Mouse (Mus musculus) gonadal fat pad, adult 2 months (tissue): Measurements from ENCODE around the gene Abi3. TPM values are rescaled to one million over a fixed set of nuclear protein-coding genes. Genes with fewer than 3 reads are reported as not detected.

Experiments
- DNase-seq: peaks from one replicate; pipeline ENCODE4 v3.0.0-alpha.2; 2012; ENCODE audit warnings: low read depth
- polyA plus RNA-seq: library from polyadenylated mRNA; depleted of rRNA; stranded (reverse); fragments of >200 nt; gene quantifications from 2 replicates; pipeline ENCODE4 v1.2.3, GENCODE M21; 2012

Abi3 gene
- polyA plus RNA-seq, 1 experiment: 17.7 TPM

DNA sequence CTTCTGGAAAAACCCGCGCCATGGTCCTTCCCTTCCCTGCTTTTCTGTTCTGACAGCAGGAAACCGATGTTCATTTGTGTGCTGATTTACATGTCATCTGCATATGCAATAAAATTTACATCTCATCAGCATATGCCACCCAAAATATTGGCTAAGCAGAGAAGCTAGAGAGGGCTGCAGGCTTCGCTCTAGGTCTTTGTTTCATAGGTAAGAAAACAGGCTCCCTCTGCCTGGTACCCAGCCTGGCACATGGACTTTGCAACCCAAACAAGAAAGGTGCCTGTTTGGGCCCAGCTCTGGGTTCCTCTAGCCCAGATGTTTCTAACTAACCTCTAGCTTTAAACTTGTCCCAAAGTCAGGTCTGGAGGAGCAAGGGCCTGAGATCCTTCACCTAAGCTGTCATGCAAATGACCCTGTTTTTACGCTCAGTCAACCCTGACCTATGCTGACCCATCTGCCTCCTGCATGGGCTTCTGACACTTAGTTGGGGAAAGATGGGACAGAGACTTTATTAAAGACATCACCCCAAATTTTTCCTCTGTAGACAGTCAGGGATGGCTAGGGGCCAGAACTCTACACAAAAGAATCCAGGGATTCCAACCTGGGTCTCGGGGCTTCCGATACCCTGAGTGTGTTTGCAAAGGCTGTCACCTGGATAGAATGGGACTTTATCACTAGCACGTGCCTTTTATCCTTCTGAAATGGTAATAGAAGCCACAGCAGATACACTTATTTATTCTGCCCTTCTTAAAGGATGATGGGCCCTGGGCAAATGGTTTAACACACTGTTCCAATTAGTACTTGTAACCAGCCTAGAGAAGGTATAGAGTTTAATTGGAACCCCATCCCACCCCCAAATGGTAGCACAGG is 3.0 kb downstream of the Abi3 start:
- DNase-seq: no peak

DNA sequence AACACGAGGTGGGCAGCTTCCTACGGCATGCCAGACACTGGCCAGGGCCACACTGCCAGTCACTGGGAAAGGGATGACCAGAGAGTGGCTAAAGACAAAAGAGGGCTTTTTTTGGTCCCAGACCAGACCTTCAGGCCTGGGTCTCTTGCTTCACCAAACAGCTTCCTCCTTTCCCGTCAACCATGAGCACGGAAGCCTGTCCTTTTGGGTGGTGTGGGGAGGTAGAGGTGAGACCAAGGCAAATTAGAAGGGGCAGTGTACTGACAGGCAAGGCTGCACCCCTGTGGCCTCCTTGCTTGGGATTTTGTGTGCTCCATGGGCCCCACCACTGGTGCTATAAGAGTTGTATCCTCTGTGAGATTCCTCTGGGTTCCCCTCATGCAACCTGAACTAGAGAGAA is 3.7 kb downstream of the Abi3 start:
- DNase-seq: no peak

DNA sequence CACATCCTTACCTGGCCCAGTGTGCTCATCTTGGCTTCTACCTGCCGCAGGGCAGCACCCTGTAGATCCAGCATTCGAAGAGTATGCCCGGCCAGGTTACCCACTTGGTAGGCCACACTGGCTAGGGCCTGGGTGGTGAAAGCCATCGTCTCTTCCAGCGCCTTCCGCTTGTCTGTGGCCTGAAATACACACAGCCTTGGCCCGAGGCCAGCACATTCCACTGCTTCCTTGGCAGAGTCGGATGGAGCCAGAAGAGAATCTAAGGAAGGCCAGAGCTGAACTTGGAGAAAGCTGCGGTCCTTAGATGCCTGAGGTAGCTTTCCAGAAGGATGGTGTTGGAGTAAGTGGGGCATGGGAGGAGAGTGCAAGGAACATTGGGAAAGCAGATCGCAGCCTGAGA is 5.2 kb downstream of the Abi3 start, which contains the start of gene Gngt2:
TSS of gene Gngt2 (plus strand) at position 158 of the 400 bp plus-strand sequence.
- DNase-seq: no peak

DNA sequence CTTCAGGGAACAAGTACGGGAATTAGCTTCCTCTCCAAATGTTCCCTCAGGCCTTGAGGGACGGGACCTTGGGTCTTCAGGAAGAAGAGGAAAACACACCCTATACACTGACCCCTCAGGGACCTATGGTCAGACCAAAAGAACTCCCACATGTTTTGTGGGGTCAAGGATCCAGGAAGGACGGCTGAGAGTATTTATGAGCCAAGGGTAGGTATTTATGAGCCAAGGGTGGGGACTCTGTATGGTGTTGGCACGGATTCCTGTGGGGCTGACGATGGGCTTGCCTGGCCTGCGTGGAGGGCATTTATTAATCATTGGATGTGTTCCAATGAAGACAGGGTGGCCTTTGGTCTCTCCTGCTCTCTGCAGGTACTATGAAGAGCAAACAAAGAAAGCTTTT is 5.8 kb downstream of the Abi3 start:
- DNase-seq: no peak

DNA sequence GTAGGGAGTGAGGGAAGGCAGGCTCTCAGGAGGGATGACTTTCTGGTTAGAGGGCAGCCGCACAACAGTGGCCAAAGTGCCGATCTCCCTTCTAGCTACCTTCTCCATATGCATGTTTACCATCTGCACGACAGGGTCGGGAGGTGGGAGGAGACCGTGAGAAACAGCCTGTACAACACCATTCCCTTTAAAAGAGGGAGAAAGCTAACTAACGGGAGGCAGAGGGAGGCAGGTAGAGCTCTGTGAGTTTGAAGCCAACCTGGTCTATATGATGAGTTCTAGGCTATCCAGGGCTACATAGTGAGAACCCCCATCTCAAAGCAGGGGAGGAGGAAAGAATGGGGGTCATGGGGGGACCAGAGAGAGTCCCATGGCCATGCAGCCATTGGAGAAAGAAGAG is 6.4 kb downstream of the Abi3 start:
- DNase-seq: no peak

DNA sequence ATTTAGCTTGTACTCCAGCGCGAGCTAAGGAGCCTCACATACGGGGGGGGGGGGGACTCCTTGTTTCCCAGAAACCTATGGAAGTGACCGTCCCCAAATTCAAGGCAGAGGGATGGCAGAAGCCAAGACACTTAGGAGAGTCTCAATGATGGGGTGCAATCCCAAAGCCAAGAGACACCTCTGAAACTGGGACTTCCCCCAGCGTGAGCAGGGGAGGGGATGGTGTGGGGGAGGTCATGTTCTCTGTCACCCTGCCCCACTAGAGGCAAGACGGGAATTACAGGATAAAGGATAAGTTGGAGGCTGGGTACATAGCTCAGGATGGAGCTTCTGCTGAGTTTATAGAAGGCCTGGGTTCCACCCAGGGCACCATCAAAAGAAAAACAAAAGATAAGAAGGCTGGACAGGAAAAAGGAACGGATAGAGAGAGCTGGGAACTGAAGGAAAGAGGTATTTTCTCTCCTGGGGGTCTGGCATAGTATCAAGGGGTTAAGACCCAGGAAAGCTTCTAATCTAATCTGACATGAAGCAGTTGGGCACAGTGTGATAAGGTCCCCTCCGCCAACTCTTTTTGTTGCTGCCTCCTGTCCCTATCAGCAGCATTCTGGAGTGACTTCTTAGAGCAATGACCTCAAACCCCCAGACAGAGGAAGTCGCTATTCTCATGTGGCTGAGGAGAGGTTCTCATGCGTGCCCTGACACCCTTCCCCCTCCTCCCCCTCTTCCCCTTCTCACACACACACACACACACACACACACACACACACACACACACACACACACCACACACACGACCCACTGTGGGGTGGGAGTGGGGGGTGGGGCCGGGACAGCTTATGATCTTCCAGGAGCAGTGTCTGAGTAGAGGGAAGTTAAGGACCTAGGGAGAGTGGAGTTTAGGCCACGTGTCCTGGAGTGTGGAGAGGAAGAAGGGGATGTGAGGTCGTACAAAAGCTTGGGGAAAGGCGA is 7.2 kb downstream of the Abi3 start:
- no peak for DNase-seq

DNA sequence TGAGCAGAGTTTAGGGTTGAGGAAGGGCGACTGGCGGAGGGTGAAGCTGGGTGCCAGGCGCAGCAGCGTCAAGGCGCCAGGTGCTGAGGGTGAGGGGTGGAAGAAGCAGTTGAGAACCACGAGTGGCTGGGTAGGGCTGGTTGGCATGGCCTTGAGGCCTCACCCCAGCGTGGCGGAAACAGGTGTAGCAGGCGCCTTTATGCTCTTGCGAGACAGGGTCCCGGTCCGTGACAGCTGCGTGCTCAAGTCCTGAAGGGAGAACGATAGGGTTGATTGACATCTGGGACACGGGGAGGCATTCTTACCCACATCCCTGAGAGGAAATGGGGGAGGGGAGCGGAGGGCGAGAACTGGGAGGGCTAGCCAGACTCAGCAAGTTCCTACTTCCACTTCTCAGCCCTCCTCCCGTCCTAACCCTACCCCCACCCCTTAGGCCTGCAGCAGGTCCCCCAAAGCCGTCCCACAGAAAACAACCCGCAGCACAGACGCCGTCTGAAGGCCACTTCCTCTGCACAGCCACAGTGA is 8.1 kb downstream of the Abi3 start:
- no peak for DNase-seq

DNA sequence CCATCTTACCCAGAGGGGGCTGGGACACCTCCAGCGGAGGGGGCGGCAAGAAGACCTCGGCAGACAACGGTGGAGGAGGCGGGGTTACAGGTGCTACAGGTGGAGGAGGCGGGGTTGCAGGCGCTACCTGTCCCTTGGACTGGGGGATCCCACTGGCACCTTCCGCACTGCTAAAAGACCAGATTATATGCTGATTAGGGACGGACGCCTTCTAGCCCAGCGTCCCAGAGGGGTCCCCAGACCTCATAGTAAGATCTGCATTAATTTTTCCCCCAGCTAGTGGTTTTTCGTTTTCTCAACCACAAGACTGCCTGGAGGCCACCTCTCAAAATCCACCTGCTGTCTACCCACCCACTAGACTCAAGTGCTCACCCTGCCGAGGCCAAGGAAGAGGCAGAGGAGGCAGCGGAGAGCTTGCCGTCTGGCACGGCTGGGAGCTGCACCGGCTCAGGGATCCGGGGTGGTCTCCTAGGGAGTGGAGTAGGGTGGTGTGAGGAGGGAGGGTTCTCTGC is 8.6 kb downstream of the Abi3 start:
- DNase-seq: no peak

DNA sequence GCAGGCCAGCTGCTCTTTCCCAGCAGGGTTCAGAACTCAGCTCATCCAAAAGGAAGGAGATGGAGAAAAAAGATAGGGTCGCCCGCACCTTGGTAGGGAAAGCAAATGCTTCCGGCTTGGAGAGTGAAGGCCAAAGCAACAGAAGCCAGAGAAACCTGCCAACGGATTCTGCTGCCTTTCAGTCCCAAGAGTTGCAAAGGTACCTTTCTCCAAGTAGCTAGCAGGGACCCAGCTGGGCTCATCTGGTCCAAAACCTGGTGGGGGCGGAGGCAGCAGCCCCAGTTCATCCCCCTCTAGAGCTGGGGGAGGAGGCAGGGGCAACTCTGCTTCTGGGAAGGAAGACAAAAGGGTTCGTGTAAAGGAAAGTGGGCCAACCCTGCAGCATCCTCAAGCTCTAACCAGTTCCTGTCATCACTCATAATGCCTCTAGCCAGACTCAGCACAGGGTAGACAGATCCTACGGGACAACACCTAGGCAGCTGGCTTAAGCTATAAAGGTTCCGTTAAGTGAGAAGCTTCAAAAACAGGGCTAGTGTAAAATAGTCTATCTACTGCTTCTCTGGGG is 9.2 kb downstream of the Abi3 start:
- no peak for DNase-seq

DNA sequence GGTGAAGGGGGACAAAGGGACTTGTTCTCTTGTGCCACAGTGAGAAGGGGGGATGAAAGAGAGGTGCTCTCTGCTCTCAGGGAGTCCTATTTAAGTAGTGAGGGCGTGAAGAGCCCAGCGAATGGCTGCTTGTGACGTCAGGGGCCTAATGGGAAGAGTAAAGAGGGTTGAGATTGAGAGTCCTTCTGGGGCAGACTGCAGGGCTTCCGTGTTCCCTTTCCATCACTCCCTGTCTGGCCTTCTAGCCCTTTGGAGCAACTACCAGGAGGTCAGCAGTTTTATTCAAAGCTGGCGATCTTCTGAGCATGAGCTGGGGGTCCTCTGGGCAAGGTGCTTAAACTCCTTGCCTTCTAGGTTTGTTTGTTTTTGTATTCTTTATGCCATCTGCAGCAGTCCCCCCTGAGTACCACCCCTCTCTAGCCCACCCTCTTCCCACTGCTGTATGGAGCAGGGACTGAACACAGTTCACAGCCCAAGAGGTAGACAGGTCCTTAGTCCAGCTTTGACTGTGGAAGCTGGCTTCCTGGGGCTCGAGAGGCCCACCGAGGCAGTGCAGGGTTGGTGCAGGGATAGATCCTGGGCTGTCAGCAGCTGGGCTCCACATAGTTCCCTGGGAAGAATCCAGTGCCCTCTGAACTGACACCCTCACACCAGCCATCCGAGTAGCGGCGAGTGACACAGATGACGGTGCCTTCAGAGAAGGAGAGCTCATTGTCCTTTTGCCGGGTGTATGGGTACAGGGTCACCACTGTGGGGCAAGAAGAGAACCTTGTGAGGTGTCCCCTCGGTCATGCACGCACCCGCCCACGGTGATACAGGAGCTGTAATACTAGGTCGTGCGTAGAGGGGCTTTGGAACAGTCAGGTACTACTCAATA is 9.9 kb downstream of the Abi3 start:
- no peak for DNase-seq

DNA sequence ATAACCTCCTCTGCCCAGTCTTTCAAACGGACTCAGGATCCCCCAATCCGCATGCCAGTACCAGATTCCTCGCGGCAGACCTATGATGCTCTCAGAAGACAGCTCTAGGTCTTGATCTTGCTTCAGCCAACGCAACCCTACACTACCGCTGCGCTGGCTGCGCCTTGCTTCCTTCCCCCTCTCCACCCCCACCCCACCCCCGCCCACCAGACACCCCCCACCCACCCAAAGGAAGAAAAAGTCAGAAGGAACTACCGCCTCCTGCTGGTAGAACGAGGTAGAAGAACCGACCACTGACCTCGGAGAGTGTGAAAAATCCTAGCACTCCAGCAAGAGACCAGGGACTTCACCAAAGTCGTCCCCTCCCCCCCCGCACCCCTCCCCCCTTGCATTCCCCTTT is 10.6 kb downstream of the Abi3 start:
- no peak for DNase-seq

DNA sequence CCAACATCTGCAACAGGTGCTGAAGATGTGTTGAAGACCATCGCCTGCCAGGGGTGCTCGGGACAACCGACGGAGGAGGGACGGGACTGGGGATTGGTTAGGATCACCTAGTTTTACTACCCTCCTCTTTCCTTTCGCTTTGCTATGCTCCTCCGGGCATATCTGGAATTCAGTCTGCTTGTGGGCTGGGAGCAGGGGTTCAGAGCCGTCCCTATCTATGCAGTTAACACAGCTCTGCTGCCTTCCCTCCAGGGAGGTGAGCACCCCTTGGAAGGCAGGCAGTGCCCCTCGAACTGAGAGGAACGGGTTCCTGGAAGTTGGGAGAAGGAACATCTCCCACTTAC is 11.0 kb downstream of the Abi3 start:
- no peak for DNase-seq

DNA sequence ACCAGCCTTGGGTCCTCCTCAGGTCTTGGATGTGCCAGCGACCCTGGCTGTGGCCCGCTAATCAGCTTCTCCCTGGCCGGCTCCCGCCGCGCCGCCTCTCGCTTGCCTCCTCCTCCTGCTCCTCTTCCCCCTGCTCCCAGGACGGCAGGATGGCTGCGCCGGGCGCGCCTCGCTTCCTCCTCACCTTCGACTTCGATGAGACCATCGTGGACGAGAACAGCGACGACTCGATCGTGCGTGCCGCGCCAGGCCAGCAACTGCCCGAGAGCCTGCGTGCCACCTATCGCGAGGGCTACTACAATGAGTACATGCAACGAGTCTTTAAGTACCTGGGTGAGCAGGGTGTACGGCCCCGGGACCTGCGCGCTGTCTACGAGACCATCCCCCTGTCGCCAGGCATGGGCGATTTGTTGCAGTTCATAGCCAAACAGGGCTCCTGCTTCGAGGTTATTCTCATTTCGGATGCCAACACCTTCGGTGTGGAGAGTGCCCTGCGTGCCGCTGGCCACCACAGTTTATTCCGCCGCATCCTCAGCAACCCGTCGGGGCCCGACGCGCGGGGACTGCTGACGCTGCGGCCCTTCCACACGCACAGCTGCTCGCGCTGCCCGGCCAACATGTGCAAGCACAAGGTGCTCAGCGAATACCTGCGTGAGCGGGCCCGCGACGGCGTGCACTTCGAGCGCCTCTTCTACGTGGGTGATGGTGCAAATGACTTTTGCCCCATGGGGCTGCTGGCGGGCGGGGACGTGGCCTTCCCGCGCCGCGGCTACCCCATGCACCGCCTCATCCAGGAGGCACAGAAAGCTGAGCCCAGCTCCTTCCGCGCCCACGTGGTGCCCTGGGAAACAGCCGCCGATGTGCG is 11.6 kb downstream of the Abi3 start:
- no peak for DNase-seq

DNA sequence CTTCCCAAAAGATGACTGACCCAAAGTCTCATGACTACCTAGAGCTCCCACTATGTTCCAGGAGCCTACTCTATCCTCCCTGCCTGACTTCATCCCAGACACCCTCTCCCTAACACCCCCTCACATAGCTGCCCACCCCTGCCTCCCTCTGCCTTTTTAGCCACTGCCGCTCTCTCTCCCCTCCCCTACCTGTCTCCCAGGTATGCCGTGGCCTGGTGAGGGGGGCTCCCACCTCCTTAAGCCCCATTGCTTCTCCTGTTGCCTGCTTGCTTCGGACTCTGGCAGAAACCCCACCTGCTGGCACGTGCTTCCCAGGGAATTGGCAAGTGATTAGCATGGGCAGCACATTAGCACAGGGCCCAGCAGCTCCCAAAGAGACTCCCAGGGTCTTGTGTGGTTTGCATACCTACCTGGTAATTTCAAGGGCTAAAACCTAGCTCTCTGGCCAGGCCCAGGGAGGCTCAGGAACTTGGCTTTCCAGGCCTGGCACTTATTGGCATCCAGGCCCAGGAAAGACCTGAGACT is 12.7 kb downstream of the Abi3 start:
- no peak for DNase-seq

DNA sequence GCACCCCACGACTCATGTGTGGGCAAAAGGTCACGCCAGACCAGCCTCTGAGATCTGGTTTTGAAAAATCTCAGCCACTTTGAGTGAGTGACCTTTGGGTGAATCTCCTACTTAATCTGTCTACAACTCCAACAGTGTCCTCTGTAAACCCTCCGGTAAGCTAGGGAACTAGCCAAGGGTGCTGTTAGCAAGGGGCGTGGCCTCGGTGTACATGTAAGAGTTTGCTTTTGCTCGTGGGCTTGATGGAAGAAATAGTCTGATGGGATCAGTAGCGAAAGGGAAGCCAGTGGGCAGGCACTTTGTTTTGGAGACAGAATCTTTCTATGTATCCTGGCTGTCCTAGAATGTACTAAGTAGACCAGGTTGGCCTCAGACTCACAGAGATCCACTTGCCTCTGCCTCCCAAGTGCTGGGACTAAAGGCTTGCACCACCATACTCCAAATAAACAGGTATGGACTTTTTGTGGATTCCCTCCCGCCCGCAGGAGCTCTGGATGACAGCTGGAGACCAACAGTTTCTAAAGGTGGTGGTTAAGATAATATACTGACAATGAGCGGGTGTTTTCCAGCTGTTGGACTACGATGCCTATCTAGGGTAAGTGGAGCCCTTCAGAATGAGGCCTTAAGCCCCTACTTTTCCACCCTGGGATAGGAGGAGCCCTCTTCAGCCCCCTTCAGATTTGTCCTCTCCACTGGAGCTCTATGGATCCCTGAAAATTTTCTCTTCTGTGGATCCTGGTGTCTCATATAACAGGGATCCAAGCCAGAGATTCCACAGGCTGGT is 13.9 kb downstream of the Abi3 start:
- DNase-seq: no peak

DNA sequence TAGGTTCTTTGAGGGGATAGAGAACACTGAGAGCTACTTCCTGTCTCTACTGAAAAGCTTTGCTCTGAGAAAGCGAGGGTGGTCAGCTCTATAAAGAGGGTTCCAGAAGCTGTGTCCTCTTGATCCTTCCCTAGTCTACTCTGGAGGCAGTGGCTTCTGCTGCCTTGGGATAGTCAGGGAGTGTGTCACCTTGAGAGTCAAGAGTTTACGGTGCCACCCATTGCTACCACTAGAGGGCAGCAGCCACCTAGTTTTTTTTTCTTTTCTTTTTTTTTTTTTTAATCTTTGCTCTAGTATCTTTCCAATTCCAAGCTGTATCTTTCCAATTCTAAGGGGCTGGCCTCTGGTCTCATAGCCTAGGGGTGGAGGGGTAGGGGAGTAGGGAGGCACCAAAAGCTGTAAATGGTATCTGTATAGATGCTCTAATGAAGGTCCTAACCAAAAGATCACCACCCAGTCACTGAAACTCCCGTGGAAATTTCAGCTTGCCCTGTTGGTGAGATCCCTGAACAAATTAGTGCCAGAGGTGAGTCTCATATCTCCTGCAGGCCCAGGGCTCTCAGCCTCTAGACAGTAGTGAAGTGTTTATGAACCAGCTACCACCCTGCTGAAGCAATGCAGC is 14.7 kb downstream of the Abi3 start:
- DNase-seq: no peak

DNA sequence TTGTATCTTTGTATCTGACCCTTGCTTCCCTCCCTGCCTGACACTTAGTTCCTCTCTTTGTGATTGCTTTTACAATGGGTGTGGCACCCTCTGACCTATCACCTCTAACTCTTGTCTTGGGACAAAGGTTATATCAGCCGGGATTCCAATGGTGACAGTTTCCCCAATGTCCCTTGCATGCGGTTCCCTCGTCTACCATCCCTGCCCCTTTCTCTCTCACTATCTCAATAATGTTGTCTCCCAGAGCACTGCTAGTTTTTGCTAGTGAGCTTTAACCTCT is 15.2 kb downstream of the Abi3 start:
- no peak for DNase-seq

DNA sequence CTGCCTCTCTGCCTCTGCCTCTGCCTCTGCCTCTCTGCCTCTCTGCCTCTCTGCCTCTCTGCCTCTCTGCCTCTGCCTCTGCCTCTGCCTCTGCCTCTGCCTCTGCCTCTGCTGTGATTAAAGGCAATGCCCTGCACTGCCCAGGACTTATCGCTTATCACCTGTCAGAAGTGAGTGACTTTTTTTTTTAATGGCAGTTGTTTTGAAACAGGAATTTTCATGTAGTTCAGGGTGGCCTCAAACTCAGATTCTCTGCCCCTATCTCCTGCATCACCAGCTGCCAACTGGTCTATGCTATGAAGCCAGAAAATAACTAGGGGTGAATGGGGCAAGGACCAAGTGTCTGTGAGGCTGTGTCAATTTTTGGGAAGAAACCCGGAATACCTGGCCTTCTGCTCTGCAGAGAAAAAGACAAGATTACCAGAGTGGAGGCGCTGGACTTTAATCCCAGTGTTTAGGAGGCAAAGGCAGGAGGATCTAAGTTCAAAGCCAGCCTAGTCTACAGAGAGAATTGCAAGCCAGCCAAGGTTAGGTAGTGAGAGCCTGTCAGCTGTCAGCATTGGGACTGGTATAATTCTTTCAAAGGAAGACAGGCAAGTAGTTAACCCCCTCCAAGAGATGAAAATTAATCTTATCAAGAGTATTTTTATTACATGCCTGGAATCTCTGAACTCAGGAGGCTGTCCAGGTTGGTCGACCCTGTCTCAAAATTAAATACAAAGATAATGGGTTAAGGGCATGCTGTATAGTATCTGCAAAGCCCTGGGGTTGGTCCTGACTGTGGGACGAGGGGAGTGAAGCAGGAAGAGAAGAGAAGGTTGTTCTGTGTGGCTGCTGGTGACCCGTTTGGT is 15.7 kb downstream of the Abi3 start:
- no peak for DNase-seq
